Mouse (Mus musculus) left cerebral cortex, postnatal 14 days (tissue): Measurements from ENCODE around the gene Irak1. TPM values are rescaled to one million over a fixed set of nuclear protein-coding genes. Genes with fewer than 3 reads are reported as not detected.
A peak's percentile ranks its signal among the peaks of the same experiment; 100 is the strongest.

Experiments used
- DNase-seq, 2 experiments: peaks; one replicate each; pipeline ENCODE4 v3.0.0; 2021 to 2022; ENCODE audit warnings: low spot score in 2 of 2, mixed read lengths in 1 of 2
- intact Hi-C: fragments of 180-260 bp; cut with DNase I; formaldehyde crosslinking; loops from one replicate; pipeline ENCODE4 v1.15.1; 2025
- long read RNA-seq, 2 experiments: library from polyadenylated mRNA; stranded (forward); transcript quantifications; one replicate each; pipeline ENCODE4 v2.0.0; 2021
- total RNA-seq, 2 experiments: library from RNA; stranded (reverse); gene quantifications; 2 replicates each; pipeline ENCODE4 v1.2.3; 2021

The Irak1 gene
- total RNA-seq, result 10 to 100 TPM; 32.1 to 38.5 TPM
- long read RNA-seq, experiment 1, transcript Irak1-206 (14 exons, 3,835 nt), result major isoform, 13 of 51 reads
- long read RNA-seq, experiment 1, partial matches to known transcripts, result 14 of 51 reads
- long read RNA-seq, experiment 1, other reads (novel, unspliced or antisense), result 19 of 51 reads
- long read RNA-seq, experiment 2, transcript Irak1-206 (14 exons, 3,835 nt), result major isoform, 26 of 58 reads
- long read RNA-seq, experiment 2, partial matches to known transcripts, result 9 of 58 reads
- long read RNA-seq, experiment 2, other reads (novel, unspliced or antisense), result 18 of 58 reads

- intact Hi-C loops, result loop anchor here (5.0 kb wide), 1 partner anchor 56 kb away; the partner anchor contains the start of gene Hcfc1
- peak in 1 of 2 experiments; percentile 64 for DNase-seq
Measured at GRCm38 (mm10) chrX:74023188-74024049, at the start of gene Irak1. Irak1 (minus strand) TSS chrX:74023918.

- intact Hi-C loops, result loop anchor here (5.0 kb wide), 1 partner anchor 38 kb away; no protein-coding TSS in a partner anchor
- DNase-seq, result no peak
Measured at GRCm38 (mm10) chrX:74070794-74071193, 47.1 kb upstream of the Irak1 start.

- intact Hi-C loops, result no loop called here
- peak; percentile 31 to 40 for DNase-seq
Measured at GRCm38 (mm10) chrX:74067891-74068290, 44.2 kb upstream of the Irak1 start.

- intact Hi-C loops, result no loop called here
Measured at GRCm38 (mm10) chrX:74045107-74045506, 21.4 kb upstream of the Irak1 start.

GRCm38 (mm10) chrX:74037702-74038375 is 14.1 kb upstream of the Irak1 start:
- intact Hi-C loops, result no loop called here
- no peak for DNase-seq

More at GRCm38 (mm10) chrX:74045107-74045506, 21.4 kb upstream of the Irak1 start:
- DNase-seq, result no peak

GRCm38 (mm10) chrX:74030000-74030399 is 6.3 kb upstream of the Irak1 start:
- DNase-seq, result no peak
- intact Hi-C loops, result loop anchor here (5.0 kb wide), 1 partner anchor 42 kb away; no protein-coding TSS in a partner anchor

GRCm38 (mm10) chrX:74022795-74023187 is 927 bp downstream of the Irak1 start:
- intact Hi-C loops, result loop anchor here (5.0 kb wide), 1 partner anchor 55 kb away; the partner anchor contains the start of gene Hcfc1
- DNase-seq, result no peak

- intact Hi-C loops, result no loop called here
- DNase-seq, result no peak
Measured at GRCm38 (mm10) chrX:74014597-74014996, 9.1 kb downstream of the Irak1 start.

GRCm38 (mm10) chrX:74008063-74008462 is 15.7 kb downstream of the Irak1 start:
- intact Hi-C loops, result no loop called here
- DNase-seq, result no peak

- intact Hi-C loops, result no loop called here
- no peak for DNase-seq
Measured at GRCm38 (mm10) chrX:74006401-74006800, 17.3 kb downstream of the Irak1 start.

- DNase-seq, result no peak
- intact Hi-C loops, result no loop called here
Measured at GRCm38 (mm10) chrX:74003644-74004043, 20.1 kb downstream of the Irak1 start.

GRCm38 (mm10) chrX:74001024-74001423 is 22.7 kb downstream of the Irak1 start:
- no peak for DNase-seq
- intact Hi-C loops, result no loop called here

GRCm38 (mm10) chrX:73998911-73999869 is 24.5 kb downstream of the Irak1 start:
- DNase-seq, result peak; percentile 46 to 72
- intact Hi-C loops, result no loop called here

GRCm38 (mm10) chrX:73977783-73978182 is 45.9 kb downstream of the Irak1 start:
- intact Hi-C loops, result no loop called here
- no peak for DNase-seq

- DNase-seq, result no peak
Measured at GRCm38 (mm10) chrX:73976283-73976682, 47.4 kb downstream of the Irak1 start.

GRCm38 (mm10) chrX:73972774-73973173 is 50.9 kb downstream of the Irak1 start:
- intact Hi-C loops, result no loop called here
- DNase-seq, result no peak

More at GRCm38 (mm10) chrX:73976283-73976682, 47.4 kb downstream of the Irak1 start:
- intact Hi-C loops, result no loop called here

- intact Hi-C loops, result no loop called here
- no peak for DNase-seq
Measured at GRCm38 (mm10) chrX:73970781-73971180, 52.9 kb downstream of the Irak1 start.

- intact Hi-C loops, result loop anchor here (5.0 kb wide), 2 partner anchors 53 to 443 kb away; partner anchors contain the start of gene Irak1
Measured at GRCm38 (mm10) chrX:73969729-73970128, 54.0 kb downstream of the Irak1 start.

More at GRCm38 (mm10) chrX:73969729-73970128, 54.0 kb downstream of the Irak1 start:
- DNase-seq, result no peak
